Mouse (Mus musculus): Measurements from ENCODE around the gene Rag1. TPM values are rescaled to one million over a fixed set of nuclear protein-coding genes. Genes with fewer than 3 reads are reported as not detected.

Rag1 gene
- total RNA-seq (2022): not detected

DNA sequence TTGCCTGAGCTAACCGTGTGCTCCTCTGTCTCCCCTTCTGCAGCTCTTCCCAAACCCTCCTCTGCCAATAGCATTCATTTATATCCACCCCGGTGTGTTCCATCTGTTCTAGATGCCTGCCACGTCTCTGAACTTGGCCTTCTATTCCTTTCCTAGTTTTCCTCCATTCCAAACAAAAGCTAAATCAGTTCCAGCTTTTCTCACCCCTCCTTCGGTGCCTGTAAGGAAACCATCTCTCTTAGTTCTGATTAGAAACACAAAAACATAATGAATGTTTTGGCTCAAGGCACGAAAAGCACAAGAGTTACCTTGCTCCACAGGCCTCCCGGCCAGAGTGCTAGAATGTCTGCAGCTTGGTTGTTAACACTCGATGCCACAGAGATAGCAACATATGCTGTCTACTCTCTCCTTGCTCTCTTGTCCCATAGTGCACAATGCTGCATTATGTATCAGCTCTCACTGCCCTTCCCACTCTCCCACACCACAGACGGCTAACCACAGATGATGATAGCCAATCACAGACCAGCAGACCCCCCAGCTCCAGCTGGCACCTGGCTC lies at the start of gene Rag1, which contains the start of gene B230118H07Rik:
Gene Rag1, minus strand, starts transcription at position 388 of the 558 bp plus-strand sequence.
Gene B230118H07Rik, minus strand, starts transcription at position 419 of the 558 bp plus-strand sequence.
- no peak for DNase-seq (ENCODE audit: low spot score in 2 of 2)

DNA sequence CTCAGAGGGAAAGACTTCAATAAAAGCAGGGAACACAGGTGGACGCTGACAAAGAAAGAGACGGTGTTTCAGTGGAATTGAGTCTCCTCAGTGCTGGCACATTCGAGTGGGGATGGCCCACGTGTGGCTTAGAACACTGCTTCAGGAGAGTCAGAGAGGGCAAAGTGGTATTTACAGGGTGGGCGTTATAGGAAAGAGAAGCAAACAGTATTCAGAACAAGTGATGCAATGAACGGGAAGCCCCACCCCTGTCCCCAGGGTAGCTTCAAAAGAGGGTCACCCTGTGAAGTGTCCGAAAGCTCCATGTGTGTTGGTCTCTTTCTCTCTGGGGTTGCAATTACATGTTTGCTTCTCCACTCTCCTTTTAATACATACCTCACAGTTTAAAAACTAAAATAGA lies 46.3 kb upstream of the Rag1 start:
- DNase-seq (ENCODE audit: low spot score in 2 of 2): no peak

DNA sequence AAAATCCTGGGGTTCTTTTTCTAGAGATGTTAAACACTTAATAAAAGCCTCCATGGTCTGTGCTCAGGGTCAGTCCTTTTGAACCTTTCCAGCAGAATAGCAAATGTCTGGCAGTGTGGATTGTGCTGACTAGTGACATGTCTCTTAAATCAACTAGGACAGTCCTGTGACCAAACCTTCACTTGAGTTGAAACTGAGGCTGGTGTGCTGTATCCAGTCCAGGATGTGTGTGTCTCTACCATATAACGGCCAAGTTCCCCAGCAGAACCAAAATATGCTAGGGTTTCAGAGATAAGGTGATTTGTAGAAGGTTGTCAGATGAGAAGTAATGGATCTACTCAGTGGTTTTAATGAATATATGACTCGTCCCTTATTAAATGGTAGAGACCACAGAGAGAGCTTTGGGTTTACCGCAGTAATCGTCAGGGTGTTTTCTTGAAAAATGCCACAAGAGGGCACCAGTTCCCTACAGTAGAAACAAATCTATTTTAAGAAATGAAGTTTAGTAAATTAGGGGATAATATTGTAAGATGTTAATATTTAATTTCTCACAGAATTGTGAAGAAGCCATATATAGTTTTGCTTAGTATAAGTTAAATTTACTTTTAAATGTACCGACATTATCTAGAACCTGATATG lies 44.4 kb upstream of the Rag1 start:
- DNase-seq (ENCODE audit: low spot score in 2 of 2): no peak

DNA sequence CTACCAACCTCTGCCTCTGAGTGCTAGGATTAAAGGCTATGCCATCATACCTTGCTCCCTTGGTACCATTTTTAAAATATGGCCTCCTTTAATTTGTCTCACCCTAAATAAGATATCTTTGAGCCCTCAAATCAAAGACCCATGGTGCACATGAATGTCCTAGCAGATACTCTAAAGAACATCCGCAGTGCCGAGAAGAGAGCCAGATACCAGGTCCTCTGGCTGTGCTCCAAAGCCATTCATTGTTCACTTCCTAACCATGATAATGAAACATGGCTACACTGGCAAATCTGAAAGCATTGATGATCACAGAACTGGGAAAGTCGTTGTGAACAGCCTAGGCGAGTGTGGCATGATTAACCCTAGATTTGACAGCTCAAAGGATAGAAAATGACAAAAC lies 43.7 kb upstream of the Rag1 start:
- no peak for DNase-seq (ENCODE audit: low spot score in 2 of 2)

DNA sequence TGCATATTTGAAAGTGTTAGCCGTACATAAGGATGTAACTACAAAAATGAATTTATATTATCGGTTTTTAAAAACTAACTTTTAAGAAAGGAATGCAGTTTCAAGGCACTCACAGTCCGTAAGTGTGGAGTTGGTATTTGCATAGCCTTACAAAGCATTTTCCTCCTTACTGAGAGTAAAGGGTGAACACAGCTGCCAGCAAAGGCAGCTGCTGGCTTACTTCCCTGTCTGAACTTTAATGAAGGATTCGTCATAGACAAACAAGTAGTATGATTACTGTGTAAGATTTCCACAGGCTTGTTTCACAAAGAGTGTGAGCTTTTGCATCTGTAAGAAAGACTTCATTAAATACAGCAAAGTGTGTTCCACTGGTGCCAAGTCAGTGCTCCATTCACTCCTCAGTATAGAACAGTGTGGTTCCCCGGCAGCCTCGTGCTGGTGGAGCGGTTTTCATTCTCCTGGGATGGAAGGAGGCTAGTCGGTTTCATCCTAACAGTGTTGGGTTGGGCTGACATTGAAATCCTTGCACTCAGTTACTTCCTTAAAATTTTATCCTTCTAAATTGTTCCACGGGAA lies 41.0 kb upstream of the Rag1 start:
- no peak for DNase-seq (ENCODE audit: low spot score in 2 of 2)

DNA sequence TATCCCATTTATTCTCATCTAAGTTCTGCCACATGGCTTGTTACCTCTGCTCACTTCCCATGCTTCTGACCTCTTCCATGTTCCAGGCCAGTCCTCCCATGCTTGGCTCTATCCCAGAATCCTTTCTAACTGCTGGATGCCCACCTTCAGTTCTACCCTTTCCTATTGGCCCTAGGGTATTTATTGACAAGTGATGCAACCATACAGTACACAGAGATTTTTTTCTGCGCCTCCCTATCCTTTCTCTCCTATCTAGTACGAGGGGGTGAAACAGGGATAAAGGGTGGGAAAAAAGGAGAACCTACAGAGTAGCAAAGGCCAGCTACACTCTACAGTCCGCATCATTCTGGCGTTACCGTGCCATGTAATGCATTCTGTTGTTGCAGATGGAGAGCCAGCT lies 38.7 kb upstream of the Rag1 start:
- no peak for DNase-seq (ENCODE audit: low spot score in 2 of 2)

DNA sequence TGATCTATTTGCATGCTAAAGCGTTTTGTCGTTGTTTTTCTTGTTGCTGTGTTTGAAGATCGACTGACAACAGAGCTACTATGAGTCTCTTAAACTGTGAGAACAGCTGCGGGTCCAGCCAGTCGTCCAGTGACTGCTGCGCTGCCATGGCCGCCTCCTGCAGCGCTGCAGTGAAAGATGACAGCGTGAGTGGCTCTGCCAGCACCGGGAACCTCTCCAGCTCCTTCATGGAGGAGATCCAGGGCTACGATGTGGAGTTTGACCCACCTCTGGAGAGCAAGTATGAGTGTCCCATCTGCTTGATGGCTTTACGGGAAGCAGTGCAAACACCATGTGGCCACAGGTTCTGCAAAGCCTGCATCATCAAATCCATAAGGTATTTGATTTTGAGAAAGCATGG lies 35.1 kb upstream of the Rag1 start:
- peak; percentile 21 to 53 for DNase-seq (ENCODE audit: low spot score in 2 of 2)

DNA sequence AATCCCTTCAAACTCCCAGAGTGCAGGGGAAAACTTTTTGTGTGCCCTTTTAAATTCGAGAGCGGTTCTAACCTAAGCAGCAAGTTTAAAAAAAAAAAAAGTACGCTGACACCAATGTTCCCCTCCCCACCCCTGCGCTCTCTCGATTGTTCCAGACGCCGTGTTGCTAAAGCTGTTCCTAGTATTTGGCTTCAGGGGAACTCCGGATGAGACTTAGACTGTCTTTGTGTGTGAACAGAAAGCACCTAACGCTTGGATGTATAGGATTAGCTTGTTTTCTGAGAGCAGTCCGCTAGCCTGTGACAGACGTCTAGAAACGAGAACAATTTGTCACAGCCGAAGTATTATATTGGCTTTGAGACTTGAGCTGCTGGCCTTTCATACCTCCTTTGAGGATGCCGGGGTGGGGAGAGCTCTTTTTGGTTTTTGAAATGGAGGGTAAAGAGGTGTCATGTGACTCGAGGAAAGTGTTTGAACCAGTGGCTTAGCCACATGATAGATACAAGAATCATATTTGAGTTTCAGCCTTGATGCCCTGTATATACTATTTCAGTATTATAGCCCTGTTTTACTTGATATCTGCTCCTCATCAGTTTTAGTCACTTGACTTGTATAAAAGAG lies 30.0 kb upstream of the Rag1 start:
- DNase-seq (ENCODE audit: low spot score in 2 of 2): no peak

DNA sequence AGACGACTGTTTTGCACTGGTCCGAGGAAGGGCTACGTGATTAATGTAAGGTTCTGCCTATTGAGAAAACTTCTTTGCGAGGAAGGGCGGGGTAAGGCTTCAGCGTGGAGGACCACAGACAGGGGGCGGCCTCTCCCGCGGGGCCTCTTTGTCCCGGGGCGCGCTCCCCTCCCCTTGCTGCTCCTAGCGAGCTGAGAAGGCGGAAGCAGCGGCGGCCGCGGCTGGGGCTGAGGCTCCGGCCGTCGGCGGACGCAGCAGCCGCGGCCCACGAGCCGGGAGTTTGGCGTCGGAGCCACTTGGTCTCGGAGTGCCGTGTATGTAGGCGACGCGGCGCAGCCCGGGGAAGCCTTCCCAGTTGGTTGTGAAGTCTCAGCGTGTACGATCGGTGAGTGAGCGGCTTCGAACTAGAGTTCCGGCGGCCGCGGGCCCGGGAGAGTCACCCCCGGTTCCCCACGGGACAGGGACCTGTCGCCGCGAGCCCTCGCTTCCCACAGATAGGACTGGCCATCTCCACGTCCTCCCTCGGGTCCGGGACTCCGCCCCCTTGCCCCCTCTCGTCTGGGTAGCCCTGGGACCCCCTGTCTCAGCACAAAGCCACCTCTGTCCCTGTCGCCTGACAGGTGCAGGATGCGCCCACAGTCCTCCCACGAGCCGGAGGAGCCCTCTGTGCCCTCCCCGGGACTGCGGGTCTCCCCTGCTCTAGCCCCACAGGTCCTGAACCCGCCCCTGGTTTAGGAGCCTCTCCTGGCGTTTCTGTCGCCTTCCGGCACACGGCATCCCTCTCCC lies 29.1 kb upstream of the Rag1 start, which contains the start of gene Traf6:
Gene Traf6, plus strand, starts transcription at position 194 of the 786 bp plus-strand sequence.
- peak; percentile 71 to 75 for DNase-seq (ENCODE audit: low spot score in 2 of 2)

DNA sequence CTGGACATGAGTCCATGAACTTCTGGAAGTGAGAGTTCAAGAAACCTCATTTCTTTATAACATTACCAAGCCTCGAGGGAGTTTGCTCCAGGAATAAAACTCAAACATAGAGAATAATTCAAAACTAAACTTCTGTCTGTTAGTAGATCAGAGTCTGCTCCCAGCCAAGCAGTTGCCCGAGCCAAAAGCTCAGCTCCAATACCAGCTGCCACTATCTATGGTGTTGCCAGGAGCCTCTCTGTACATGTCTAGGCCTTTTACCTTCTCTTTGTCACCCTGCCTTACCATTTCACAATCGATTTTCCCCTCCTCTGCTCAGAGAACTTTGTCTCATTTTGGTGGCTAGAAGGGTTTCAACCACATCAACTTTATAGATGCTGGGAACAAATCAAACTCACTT lies 24.2 kb upstream of the Rag1 start:
- DNase-seq (ENCODE audit: low spot score in 2 of 2): no peak

DNA sequence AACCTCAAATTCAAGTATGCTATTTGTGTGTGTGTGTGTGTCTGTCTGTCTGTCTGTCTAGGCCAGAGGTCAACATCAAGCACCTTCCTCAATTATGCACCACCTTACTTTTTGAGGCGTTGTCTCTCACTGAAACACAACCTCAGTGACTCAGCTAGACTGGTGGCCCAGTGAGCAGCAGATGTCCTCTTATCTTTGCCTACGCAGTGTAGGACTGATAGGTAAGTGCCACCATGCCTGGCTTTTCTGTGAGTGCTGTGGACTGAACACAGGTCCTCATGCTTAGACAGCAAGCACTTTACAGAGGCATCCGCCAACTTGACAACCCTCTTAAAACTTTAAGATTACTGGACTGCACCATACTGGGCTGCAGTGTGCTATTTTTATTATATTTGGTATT lies 19.4 kb upstream of the Rag1 start:
- DNase-seq (ENCODE audit: low spot score in 2 of 2): no peak

DNA sequence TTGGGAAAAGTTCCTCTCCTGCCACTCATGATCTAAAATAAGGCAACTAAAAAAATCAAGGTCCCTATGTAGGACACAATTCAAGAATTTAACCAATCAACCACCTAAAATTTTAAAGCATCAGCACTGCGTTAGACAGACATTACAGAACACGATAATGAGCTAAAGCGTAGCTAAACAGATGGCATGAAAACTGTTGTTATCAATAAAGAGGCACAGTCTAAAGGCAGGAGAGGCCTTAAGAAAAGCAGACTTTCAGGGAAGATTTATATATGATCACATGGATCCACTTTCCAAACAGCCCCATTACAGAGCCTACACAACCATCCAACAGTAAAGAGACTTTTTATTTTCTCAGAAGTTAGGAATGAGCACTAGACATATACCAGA lies 16.4 kb upstream of the Rag1 start:
- no peak for DNase-seq (ENCODE audit: low spot score in 2 of 2)

DNA sequence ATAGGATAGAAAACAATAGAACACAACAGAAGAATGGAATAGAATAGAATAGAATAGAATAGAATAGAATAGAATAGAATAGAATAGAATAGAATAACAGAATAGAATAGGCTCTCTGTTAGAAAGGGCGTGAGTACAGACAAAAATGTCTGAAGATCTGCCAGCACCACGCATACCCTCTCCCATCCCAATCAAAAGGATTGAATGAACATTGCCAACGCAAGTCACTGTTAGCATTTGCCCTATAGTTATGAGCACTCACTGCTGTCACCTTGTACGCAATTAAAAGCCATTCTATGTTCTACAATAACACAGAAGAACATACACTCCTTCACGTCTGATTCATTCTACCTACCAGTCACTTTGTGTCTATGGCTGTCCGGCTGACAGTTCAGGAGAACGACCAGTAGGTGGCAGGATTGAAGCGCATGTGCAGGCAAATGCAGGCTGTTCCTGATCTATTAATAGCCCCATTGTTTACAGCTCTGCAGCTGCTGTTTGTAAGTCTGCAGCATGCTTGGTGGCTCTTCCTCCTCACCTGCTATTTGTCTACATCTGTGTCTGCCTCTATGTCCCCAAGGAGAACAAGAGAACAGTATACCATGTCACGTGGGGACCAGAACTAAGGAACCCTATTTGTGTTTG lies 15.9 kb upstream of the Rag1 start:
- DNase-seq (ENCODE audit: low spot score in 2 of 2): peak; percentile 15 to 37

DNA sequence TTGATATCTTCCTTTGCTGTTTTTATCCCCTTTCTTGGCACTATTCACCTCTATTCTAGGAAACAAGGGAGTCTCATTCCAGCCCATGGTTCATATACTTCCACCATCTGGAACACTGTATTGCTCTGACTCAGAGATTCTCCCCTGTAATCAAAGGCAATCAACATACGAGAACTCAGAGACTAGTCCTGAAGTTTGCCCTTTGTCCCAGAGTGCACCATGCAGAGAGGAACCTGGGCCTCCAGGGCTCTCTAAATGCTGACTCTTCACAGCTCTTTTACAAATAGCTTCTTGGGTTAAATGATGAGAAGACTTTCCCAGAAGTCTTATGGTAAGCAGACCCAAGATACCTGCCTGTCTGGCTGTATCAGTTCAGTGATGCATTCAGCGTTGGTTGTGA lies 11.2 kb upstream of the Rag1 start:
- no peak for DNase-seq (ENCODE audit: low spot score in 2 of 2)

DNA sequence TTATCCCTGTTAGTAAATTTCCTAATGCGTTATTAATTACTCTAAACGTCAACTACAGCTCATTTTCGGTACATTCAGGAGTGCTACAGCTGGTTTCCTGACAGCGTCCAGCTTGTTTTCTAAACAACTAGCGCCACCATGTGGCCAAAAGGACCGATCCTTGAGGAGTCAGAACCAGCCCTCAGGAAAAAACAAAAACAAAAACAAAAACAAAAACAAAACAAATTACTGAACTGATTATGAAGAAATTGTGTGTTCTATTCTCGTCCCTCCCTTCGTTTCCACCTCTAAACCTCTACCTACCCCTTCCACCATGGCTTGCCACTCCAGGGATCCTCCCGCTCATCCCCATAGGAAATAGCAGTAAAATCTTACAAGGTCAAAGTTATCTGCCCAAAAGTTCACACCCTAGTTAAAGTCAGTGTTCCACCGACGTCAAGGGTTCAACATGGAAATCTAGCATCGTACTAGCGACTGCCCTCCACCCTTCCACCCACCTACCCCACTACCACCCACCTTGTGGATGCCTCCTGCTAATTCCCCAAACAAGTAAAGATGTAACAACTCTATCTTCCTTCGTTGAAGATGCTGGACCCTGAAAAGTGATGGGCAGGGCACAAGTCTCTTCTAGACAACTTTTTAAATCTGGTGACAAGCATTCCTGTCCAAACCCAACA lies 3.8 kb upstream of the Rag1 start:
- DNase-seq (ENCODE audit: low spot score in 2 of 2): peak; percentile 34 to 35

DNA sequence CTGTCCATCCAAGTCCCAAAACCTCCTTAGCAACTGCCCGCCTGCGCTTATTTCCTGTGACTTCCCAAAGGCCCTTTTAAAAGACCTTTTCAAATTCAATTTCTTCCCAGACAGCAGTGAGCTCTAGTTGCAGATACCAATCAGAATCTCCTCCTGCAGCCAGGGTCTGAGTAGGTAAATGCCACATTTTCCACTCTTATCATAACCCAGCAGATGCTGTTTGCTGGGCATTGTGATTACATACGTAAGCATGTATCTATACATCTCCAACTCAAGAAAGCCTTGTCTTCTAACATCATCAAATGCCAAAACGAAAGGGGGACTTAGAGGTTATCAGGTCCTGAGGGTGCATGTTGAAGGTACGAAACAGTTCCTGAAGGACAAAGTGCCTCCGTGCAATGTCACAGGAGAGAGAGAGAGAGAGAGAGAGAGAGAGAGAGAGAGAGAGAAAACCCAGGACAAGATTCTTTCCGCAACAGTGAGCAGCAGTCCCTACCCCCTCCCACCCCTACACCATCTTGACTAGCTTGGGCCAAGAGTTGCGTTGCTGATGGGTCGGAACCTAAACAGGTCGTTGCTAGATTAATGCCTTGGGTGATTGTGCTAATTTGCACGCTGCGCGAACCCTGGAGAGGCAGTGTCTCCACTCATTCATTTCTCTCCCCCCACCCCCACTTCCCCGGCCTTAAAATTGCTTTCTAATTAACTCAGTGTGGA lies 3.1 kb upstream of the Rag1 start:
- DNase-seq (ENCODE audit: low spot score in 2 of 2): no peak

DNA sequence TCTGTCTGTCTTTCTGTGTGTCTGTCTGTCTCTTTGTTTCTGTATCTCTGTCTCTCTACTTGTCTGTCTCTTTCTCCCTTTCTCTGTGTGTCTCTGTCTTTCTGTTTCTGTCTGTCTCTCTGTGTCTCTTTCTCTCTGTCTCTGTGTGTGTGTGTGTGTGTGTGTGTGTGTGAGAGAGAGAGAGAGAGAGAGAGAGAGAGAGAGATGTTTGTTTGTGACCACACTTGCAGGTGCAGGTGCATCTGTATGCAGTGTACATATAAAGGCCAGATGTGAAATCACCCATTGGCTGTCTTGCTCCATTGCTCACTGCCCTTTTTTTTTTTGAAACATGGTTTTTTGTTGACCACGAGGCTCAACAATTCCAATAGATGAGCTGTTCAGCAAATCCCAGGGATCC lies 1.1 kb upstream of the Rag1 start:
- DNase-seq (ENCODE audit: low spot score in 2 of 2): no peak

DNA sequence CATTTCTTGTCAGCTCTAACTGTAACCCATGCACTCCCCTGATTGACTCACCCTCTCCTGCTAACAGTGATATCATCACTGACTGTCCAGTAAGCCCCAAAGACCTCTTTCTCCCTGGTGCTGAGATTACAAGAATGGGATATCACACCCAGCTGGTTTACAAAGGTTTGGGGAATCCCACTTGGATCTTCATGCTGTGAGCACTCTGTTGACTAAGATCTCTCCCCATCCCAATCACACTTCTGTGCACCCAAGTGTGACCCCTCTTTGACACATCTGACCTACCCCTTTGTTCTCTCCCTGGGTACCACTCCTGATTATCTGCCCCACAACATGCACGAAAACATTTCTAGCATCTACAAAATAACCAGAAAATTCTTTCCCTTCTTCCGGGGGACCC lies 940 bp downstream of the Rag1 start:
- DNase-seq (ENCODE audit: low spot score in 2 of 2): no peak

DNA sequence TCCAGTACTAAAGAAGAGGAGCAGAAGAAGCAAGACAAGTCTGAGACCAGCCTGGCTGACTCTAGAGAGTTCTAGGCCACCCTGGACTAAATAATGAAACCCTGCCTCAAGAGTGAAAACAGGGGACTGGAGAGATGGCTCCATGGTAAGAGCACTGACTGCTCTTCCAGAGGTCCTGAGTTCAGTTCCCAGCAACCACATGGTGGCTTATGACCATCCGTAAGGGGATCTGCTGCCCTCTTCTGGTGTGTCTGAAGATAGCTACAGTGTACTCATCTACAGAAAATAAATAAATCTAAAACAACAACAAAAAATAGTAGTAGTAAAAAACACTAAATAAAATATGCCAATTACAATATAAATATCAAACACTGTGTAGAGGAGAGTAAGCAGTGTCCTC lies 3.5 kb downstream of the Rag1 start:
- no peak for DNase-seq (ENCODE audit: low spot score in 2 of 2)

DNA sequence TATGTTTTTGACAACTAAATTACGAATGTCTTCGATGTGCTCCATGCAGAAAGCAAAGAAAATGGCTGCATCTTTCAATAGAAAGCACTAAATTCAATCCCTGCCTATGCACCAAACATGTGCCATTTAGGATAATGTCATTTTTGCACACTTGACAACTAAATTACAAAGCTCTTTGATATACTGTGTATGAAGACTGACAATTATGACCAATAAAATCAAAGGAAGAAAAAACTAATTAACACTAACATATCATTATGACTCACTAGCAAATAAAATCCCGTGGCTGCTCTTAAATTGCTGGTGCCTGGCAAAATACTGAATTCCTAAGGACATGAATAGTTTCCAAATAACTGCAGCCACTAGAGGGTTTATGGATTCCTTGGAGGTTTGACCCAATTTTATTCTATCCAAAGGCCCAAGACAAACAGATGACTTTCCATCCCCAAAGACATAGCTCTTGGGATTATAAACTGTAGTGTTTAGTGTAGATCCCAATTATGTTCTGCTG lies 9.4 kb downstream of the Rag1 start:
- no peak for DNase-seq (ENCODE audit: low spot score in 2 of 2)
